Mouse (Mus musculus): ENCODE results near the gene Trim27. TPM values are rescaled to one million over a fixed set of nuclear protein-coding genes. Genes with fewer than 3 reads are reported as not detected.

Gene Trim27
- polyA plus RNA-seq, 1 experiment from 2014 or later = 140 TPM

DNA sequence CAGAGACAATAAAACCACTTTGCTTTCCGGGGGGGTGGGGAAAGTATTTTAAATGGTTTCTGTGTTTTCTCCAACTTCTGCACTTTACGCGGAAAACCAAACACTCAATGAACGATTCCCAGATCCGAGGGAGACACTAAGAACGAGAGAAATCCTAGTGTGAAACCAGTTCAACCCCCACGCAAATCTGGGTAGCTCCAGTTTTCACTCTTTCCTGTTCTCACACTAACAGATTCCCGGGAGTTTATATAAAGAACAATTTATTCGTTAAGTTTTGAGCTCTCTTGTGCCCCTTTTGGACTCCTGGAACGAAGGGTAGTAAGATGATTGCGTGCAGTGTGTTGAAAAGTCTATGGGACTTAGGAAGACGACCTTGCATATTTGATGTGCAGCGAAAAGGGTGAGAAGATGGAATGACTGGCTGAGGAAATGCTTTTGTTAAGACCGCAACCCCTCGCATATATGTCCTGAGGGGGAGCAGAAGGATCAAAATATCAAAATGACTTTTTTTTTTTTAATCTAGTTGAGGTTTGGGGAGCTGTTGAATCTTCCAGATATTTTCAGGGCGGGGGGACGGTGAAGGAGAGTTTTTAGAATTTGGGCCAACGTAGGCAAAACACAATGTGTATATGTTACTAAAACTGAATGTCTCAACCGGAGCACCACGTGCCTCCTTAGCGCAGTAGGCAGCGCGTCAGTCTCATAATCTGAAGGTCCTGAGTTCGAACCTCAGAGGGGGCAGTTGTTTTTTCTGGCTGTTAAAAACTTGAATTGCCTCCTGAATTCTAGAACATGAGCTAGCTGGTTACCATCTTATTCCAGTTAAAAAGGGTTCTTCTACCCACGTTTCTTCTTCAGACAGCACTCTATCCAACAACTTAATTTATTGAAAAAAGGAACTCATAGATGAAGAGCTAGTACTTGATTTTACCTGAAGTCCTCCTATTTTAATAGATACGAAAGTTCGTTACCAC, 12.0 kb upstream of the Trim27 start:
- Histone ChIP-seq H3K27ac (peak overlapping the region; percentile 33; the same call in 1 of the 2 replicates), H3K4me2 (replicated peaks) (peak overlapping the region; percentile 95), H3K27me3 (peaks cover 3% of the 10 kb centered on the region; the same call in 1 of the 2 replicates), H3K9me3 (no peaks in the 10 kb centered on the region), H3K36me3 (no peaks in the 10 kb centered on the region), H3K9ac (peak overlapping the region; percentile 64), H3K4me3 (peak overlapping the region; percentile 62), H3K4me1 (peaks cover 16% of the 10 kb centered on the region)
- peak; percentile 57 for ATAC-seq (ENCODE audit: low FRiP score, low read depth)
- WGBS = under 1% methylated on average over 27 of the region's 27 CpGs

DNA sequence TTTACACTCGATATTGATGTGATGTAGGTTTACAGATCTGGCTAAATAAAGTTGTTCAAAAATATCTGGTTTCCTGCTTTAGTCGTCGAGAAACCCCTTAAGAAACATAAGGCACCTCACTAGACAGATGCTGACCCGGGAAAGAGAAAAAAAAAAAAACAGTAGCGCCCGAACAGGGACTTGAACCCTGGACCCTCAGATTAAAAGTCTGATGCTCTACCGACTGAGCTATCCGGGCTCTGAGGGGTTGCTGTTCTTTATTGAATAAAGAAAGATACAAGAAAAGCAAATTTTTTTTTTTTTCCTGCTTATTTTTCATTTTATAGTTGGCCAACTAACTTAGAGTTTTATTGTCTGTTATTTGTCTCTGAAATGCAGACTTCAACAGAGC, 11.3 kb upstream of the Trim27 start:
- Histone ChIP-seq H3K9ac (no peak overlapping the region), H3K9me3 (no peaks in the 10 kb centered on the region), H3K4me2 (replicated peaks) (peak overlapping the region; percentile 95), H3K27ac (no peak overlapping the region), H3K27me3 (peaks cover 3% of the 10 kb centered on the region; the same call in 1 of the 2 replicates), H3K4me1 (peaks cover 20% of the 10 kb centered on the region), H3K4me3 (peak overlapping the region; percentile 62), H3K36me3 (no peaks in the 10 kb centered on the region)
- ATAC-seq (ENCODE audit: low FRiP score, low read depth) = peak; percentile 48; the same call in 1 of the 2 replicates
- WGBS = 0% methylated on average over 8 of the region's 8 CpGs

DNA sequence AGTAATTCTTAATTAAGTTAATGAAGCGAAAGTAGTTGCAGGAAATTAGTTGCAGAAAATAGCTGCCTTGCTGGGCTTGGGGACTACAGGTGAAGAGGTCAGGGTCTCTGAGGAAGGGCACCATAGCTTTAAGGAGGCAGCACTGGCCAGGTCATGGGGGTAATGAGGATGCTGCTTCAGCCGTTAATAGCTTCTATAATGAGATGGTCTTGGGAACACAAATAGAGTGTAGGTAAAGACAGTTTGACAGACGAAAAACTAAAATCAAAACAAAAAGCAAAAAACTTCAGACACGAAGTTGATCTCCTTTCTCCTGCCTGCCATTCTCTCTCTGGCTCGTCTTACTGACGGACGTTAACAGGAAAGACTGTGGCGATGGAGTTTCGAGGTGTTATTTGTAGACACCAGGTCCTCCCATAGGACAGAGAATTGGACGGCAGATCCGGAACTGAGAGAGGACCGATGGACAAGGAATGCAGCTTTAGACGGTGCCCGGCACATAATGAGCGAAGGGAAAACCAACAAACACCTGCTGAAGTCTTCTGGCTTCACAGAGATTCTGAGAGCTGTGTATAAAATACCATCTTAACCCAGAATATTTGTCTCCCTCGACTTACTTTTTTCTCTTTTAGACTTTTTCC, 10.8 kb upstream of the Trim27 start:
- peak overlapping the region; percentile 62 for H3K4me3 ChIP-seq
- H3K4me2 ChIP-seq (replicated peaks) = peak overlapping the region; percentile 95
- H3K36me3 ChIP-seq = no peaks in the 10 kb centered on the region
- WGBS = 1% methylated on average over 16 of the region's 16 CpGs
- no peak for ATAC-seq (ENCODE audit: low FRiP score, low read depth)
- H3K4me1 ChIP-seq = peaks cover 23% of the 10 kb centered on the region
- no peaks in the 10 kb centered on the region for H3K9me3 ChIP-seq
- peaks cover 3% of the 10 kb centered on the region; the same call in 1 of the 2 replicates for H3K27me3 ChIP-seq
- peak overlapping the region; percentile 53 for H3K9ac ChIP-seq
- no peak overlapping the region for H3K27ac ChIP-seq

DNA sequence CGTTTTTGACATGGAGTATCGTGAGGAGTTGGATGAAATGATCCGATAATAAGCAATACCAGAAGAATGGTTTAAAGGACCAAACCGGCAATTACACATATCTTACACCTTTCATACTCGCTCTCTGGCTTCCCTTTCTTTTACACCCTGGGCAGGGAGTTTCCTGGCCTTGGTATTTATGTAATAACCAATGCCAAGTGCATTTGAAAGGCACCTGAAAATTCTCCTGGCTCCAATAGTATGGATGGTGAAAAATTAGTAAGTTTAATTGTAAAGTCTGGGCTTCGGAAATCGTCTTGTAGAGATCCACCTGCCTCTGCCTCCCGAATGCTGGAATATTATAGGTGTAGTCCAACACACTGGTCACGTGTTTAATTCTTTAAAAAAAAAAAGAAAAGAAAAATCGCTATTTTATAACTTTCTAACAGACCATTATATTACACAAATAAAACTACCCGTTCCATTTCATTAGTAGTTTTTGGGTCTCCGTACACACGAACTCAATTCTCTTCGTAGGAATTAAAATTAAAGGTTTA, 10.1 kb upstream of the Trim27 start:
- ATAC-seq (ENCODE audit: low FRiP score, low read depth) = no peak
- H3K36me3 ChIP-seq = no peaks in the 10 kb centered on the region
- H3K4me2 ChIP-seq (replicated peaks) = peak overlapping the region; percentile 95
- H3K9ac ChIP-seq = peak overlapping the region; percentile 53
- no peak overlapping the region for H3K27ac ChIP-seq
- H3K27me3 ChIP-seq = peaks cover 3% of the 10 kb centered on the region; the same call in 1 of the 2 replicates
- no peaks in the 10 kb centered on the region for H3K9me3 ChIP-seq
- peak overlapping the region; percentile 62 for H3K4me3 ChIP-seq
- 6% methylated on average over 14 of the region's 14 CpGs for WGBS
- H3K4me1 ChIP-seq = peaks cover 23% of the 10 kb centered on the region

DNA sequence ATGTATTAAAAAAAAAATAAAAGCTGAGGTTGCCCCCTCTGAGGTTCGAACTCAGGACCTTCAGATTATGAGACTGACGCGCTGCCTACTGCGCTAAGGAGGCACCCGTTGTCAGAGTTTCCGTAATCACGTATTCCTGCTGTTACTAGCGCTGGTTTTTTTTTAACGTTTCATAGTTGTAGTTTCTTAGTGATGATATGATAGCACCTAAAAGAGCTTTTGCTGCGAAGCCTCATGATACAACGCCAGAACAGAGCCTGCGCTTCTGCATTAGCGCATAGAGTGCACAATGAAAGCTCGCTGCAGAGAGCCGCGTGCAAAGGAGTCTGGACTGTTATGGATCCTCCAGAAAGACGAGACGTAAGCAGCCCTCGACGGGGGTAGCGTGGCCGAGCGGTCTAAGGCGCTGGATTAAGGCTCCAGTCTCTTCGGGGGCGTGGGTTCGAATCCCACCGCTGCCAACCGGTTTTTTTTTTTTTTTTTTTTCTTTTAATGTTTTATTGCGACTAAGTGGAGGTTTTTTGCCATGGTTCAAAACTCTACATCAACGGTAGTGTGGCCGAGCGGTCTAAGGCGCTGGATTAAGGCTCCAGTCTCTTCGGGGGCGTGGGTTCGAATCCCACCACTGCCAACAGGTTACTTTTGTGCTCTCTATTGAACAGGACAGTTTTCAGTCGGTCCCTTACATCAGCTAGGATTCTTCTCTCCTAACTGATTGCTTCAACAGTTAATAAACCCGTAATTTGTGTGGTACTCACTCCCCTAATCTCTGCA, 9.4 kb upstream of the Trim27 start:
- Histone ChIP-seq H3K9me3 (no peaks in the 10 kb centered on the region), H3K27ac (no peak overlapping the region), H3K27me3 (no peaks in the 10 kb centered on the region; the same call in 1 of the 2 replicates), H3K36me3 (no peaks in the 10 kb centered on the region), H3K4me2 (replicated peaks) (peak overlapping the region; percentile 95), H3K4me3 (peak overlapping the region; percentile 62), H3K9ac (no peak overlapping the region), H3K4me1 (peaks cover 23% of the 10 kb centered on the region)
- under 1% methylated on average over 39 of the region's 39 CpGs for WGBS
- ATAC-seq (ENCODE audit: low FRiP score, low read depth) = peak; percentile 76

DNA sequence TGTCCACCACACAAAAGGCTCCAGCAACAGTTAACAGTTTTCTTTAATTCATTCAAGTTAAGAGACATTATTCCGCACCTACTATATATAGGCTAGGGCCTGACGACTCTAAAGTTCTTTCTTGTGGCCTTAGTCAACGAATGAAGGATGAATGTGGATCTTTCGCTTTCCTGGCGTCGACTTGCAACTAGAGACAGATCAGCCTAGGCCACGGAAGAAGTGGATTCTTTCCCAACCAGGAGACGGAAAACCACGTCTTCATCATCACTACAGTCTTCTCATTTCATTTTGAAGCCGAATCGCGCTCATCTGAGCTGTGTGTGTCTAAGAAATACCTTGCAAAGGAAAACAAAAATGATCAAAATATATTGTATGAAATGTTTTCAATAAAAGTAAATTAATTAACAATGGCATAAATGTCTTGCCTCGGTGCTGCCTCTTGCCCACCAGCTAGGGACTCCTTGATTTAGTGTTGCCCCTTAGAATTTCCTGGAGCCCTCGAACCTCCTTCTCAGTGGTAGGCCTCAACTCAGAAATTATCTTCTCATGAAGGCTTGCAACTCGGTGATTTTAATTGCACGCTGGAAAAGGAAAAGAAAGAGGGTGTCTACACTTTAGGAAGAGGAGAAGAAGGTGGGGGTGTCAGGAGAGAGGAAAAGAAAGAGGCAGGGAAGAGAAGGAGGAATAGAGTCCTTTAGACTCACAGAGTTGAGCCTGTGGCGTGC, 8.7 kb upstream of the Trim27 start:
- Histone ChIP-seq H3K36me3 (no peaks in the 10 kb centered on the region), H3K4me3 (peak overlapping the region; percentile 62), H3K4me1 (peaks cover 23% of the 10 kb centered on the region), H3K9me3 (no peaks in the 10 kb centered on the region), H3K27me3 (no peaks in the 10 kb centered on the region; the same call in 1 of the 2 replicates), H3K27ac (peak overlapping the region; percentile 44; the same call in 1 of the 2 replicates), H3K4me2 (replicated peaks) (peak overlapping the region; percentile 95), H3K9ac (peak overlapping the region; percentile 51; the same call in 1 of the 2 replicates)
- ATAC-seq (ENCODE audit: low FRiP score, low read depth) = no peak
- 40% methylated on average over 17 of the region's 17 CpGs for WGBS

DNA sequence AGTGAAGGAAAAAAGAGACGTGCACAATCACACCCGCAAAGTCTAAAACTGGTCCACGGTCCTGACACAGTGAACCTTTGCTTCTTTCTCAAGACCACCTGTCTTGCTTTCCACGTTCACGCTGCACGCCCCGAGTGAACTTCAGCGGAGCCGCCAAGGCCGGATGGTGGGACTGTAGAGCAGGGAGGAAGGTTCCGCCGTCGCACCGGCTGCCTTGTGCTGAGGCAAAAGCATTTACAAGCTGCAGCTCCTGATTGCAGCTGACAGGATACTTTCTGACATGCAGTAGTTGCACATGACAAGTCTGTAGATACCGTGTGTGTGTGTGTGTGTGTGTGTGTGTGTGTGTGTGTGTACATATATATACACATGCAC, 8.1 kb upstream of the Trim27 start:
- Histone ChIP-seq H3K36me3 (no peaks in the 10 kb centered on the region), H3K4me3 (peak overlapping the region; percentile 62), H3K9me3 (no peaks in the 10 kb centered on the region), H3K4me2 (replicated peaks) (peak overlapping the region; percentile 69), H3K27ac (peak overlapping the region; percentile 44; the same call in 1 of the 2 replicates), H3K27me3 (no peaks in the 10 kb centered on the region), H3K9ac (peak overlapping the region; percentile 51; the same call in 1 of the 2 replicates), H3K4me1 (peaks cover 23% of the 10 kb centered on the region)
- no peak for ATAC-seq (ENCODE audit: low FRiP score, low read depth)
- WGBS = 7% methylated on average over 15 of the region's 15 CpGs

DNA sequence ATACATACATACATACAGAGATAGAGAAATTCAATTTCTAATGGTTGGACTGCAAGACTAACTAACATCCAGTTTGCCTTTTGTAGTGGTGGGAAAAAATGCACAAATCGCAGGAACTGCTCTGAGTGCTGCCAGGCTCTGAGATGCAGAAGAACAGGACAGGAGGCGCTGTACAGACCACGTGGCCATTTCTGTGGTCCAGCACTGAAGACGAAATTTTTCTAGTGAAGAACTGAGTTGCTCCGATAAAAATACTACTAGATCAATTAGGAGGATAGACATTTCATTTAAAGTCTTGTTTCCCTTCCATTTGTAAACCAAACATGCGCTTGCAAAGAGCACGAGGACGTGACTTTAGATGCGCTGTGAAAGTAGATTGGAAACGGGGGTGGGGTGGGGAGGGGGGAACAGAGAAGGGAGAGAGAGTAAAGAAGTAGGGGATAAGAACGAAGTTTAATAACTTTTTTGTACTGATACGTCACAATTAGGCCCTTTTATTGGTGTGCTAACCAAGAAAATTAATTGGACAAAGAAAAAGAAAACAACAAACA, 7.6 kb upstream of the Trim27 start:
- Histone ChIP-seq H3K9ac (peak overlapping the region; percentile 39; the same call in 1 of the 2 replicates), H3K27me3 (no peaks in the 10 kb centered on the region), H3K4me3 (peak overlapping the region; percentile 62), H3K4me1 (peaks cover 19% of the 10 kb centered on the region), H3K9me3 (no peaks in the 10 kb centered on the region), H3K36me3 (no peaks in the 10 kb centered on the region), H3K27ac (no peak overlapping the region), H3K4me2 (replicated peaks) (peak overlapping the region; percentile 69)
- ATAC-seq (ENCODE audit: low FRiP score, low read depth) = no peak
- under 1% methylated on average over 12 of the region's 12 CpGs for WGBS

DNA sequence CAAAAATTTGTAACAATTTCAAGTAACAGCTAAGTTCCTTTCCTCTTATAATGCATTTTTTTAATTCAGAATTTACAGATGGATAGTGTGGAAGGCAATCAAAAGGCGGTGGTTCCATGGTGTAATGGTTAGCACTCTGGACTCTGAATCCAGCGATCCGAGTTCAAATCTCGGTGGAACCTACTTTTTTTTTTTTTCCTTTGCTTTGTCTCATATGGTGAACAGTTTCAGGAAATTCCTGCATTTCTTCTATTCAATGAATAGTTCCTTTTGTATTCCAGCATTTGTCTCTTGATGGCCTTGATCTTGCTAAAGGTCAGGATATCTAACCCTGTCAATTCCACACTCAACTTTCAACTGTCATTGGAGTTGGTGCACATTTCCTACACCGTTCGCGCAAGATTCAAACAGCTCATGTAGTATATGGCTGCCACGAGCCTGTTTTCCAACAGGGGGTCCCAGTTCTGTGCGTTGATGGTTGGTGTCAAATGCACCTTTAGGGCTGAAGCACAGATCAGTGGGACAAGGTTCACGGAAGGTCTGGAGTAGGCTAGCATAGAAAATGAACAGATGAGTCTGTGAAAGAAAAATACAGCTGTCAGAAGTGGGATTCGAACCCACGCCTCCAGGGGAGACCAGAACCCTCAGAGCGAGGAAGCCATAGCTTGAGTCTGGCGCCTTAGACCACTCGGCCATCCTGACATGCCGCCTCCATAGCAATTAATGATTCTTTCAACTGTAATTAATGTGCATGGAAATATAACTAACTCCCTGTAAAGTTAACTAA, 6.8 kb upstream of the Trim27 start:
- ATAC-seq (ENCODE audit: low FRiP score, low read depth) = peak; percentile 61

DNA sequence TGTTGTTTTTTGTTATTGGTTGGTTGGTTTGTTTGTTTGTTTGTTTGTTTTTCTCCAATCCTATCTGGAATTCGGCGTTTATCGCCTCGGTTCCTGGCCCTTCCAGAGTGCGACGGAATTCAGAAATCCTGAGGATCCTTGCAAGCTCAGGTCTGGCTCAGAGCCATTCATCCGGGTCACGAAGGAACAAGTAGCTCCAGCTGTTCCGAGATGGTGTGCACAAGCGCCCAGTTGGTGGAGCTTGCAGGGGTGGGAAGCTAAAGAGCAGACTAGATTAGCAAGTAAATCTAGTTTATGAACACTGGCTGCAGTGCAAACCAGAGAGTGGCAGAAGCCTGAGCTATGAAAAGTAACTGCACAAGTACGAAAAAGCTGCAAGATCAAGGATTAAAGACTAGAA, 6.2 kb upstream of the Trim27 start:
- peaks cover 18% of the 10 kb centered on the region for H3K4me1 ChIP-seq
- H3K4me2 ChIP-seq (replicated peaks) = peak overlapping the region; percentile 69
- WGBS = under 1% methylated on average over 11 of the region's 11 CpGs
- peak; percentile 70 for ATAC-seq (ENCODE audit: low FRiP score, low read depth)
- H3K4me3 ChIP-seq = peak overlapping the region; percentile 62
- H3K27me3 ChIP-seq = no peaks in the 10 kb centered on the region
- no peaks in the 10 kb centered on the region for H3K36me3 ChIP-seq
- H3K9me3 ChIP-seq = no peaks in the 10 kb centered on the region
- peak overlapping the region; percentile 50 for H3K9ac ChIP-seq
- peak overlapping the region; percentile 69 for H3K27ac ChIP-seq

More for the DNA sequence above, 6.8 kb upstream of the Trim27 start:
- no peaks in the 10 kb centered on the region for H3K9me3 ChIP-seq
- H3K4me1 ChIP-seq = peaks cover 18% of the 10 kb centered on the region
- peak overlapping the region; percentile 40; the same call in 1 of the 2 replicates for H3K27ac ChIP-seq
- no peaks in the 10 kb centered on the region for H3K36me3 ChIP-seq
- H3K4me3 ChIP-seq = peak overlapping the region; percentile 62
- H3K9ac ChIP-seq = peak overlapping the region; percentile 32; the same call in 1 of the 2 replicates
- H3K27me3 ChIP-seq = no peaks in the 10 kb centered on the region
- WGBS = 1% methylated on average over 16 of the region's 16 CpGs
- peak overlapping the region; percentile 69 for H3K4me2 ChIP-seq (replicated peaks)
